Mouse (Mus musculus): ENCODE data around the gene Cobll1.

The Cobll1 gene

GRCm38 (mm10) chr2:65095571-65095970 lies 143.6 kb downstream of the Cobll1 start:
- no peak for DNase-seq (ENCODE audit: low read depth, low spot score)

- no peak for DNase-seq (ENCODE audit: low read depth, low spot score)
These were observed 145.2 kb downstream of the Cobll1 start for GRCm38 (mm10) chr2:65093990-65094389.

- no peak for DNase-seq (ENCODE audit: low read depth, low spot score)
These were observed 148.2 kb downstream of the Cobll1 start for GRCm38 (mm10) chr2:65090986-65091385.

DNA sequence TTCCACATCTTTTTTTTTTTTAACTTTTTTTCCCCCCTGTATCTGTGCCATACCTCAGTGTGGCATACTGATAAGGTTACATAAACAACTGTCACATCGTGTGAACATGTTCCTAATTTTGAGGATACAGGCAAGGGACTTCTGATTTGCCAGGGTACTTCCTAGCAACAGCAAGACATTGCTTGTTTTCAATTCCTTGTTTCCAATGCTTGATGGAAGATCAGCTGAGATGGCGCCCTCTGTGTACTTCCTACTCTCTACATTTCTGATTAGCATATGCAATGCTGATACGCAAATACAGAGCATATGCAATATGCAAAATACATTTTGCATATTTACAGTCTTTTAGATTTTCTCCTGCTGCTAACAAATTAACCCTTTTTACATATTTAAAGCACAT lies 152.0 kb downstream of the Cobll1 start:
- no peak for DNase-seq (ENCODE audit: low read depth, low spot score)

DNA sequence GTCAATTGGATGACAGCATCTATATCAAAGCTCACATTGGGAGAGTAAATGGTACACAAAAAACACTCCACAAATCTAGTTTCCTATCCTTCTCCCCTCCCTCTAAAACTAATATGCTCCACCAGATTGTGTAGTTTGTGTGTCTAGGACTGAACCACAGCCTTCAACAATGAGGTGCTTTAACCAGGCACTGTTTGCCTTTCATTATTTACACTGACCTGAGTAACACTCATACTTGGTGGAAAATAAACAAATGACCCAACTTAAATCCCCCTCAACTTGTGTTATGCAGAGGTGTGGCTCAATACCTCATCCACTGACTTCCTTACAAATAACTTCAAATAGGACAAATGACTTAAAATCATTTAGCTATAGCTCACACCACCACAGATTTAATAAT lies 155.8 kb downstream of the Cobll1 start:
- DNase-seq (ENCODE audit: low read depth, low spot score) = no peak

GRCm38 (mm10) chr2:65077544-65077943 lies 161.7 kb downstream of the Cobll1 start:
- DNase-seq (ENCODE audit: low read depth, low spot score) = no peak

DNA sequence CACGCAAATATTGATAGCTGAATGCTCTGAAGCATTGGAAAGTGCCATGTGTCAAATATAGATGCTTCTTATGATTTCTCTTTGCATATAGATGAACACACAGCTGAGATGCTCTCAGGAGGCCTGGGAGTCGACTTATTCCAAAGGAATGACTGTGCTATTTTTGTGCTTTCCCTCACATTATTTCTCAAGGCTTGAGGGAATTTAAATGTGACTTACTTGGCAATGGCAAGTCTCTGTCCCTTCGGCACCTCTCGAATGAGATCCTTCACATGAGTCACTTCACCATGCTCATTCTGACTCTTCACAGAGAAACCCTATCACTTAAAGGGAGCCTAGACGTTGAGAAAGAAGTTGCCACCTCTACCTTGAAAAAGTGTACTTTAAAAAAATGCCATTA lies 163.4 kb downstream of the Cobll1 start:
- no peak for DNase-seq (ENCODE audit: low read depth, low spot score)

DNA sequence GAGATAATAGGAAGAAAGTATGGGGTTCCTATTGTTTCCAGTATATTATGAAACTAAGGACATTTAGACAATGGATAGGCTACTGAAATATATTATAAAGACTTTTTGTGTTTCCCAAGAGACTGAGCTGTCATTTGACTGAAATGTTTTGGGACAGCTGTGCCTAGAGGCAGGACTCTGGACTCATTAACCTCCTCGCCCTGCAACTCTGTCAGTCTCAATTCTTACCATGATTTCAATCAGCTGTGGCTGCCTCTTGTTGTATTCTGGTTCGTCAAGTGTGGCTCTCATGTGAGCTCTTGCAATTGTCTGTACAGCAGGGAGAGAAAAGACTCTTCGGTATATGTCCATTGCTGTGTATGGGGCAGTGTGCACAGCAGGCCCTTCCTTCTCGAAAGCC lies 163.8 kb downstream of the Cobll1 start:
- no peak for DNase-seq (ENCODE audit: low read depth, low spot score)

GRCm38 (mm10) chr2:65072205-65072604 lies 167.0 kb downstream of the Cobll1 start:
- DNase-seq (ENCODE audit: low read depth, low spot score) = no peak

GRCm38 (mm10) chr2:65053764-65054163 lies 185.4 kb downstream of the Cobll1 start:
- DNase-seq (ENCODE audit: low read depth, low spot score) = no peak

- no peak for DNase-seq (ENCODE audit: low read depth, low spot score)
These were observed 186.8 kb downstream of the Cobll1 start for GRCm38 (mm10) chr2:65052191-65053012.

- no peak for DNase-seq (ENCODE audit: low read depth, low spot score)
These were observed 188.4 kb downstream of the Cobll1 start for GRCm38 (mm10) chr2:65050776-65051175.

- DNase-seq (ENCODE audit: low read depth, low spot score) = no peak
These were observed 190.8 kb downstream of the Cobll1 start for GRCm38 (mm10) chr2:65048234-65049017.

Data from CD4-positive helper T cell, adult 2 months (primary cell).